Mouse (Mus musculus): ENCODE data around the gene Astn1. TPM values are rescaled to one million over a fixed set of nuclear protein-coding genes. Genes with fewer than 3 reads are reported as not detected.
A peak's percentile ranks its signal among the peaks of the same experiment; 100 is the strongest.

Gene Astn1
- total RNA-seq, 2 experiments from 2014 or later = 182 to 189 TPM

DNA sequence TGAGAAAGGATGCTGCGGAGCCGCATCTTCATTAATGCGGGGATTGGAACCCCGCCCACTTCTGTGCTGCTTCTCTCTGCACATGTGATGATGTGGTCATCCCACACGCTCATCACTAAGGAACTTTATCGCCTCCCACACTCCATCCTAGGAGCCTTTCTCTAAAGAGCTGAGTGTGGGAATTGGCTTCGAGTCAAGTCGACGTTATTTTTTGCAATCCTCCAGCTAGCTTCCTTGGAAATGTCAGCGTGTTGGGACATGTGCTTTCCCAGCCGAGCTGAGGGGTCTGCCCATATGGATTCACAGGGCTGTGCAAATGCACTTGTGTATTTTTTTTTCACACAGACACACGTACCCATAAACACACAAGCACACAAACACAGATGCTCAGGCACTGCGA is 151.5 kb downstream of the Astn1 start:
- DNase-seq (ENCODE audit: low spot score in 2 of 2) = peak; percentile 46 to 67

DNA sequence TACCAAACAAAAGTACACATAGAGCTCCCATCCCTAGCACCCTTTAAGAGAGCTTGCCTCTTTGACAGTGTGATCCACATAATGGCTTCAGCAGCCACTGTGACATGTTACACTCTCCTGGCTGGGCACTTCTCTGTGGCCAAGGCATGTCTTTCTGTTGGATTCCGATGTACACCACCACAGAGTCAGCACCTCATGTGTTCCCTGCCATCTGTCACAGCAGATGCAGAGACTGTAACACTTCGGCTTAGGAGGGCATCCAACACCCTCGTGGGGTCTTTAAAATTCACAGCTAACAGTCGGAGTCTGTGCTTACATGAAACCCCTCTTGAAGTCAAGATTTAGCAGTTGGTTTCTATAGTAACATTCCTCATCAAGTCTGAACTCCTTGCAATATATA is 154.5 kb downstream of the Astn1 start:
- no peak for DNase-seq (ENCODE audit: low spot score in 2 of 2)

DNA sequence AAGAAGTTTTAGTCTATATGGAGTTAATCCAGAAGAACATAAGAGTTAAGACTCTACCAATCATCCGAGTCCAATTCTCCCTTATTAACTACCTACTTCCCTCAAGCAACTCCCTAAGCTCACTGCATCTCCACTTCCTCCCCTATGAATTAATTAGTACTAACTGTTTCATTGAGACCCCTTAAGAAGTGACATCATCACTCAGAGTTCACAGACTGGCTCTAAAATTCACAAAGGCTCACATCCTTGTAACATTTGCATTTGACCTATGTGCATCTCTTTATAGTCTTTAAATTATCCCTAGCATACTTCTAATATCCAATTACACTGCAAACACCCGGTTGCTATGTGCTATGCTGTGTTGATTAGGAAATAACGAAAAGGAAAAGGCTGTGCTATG is 174.1 kb downstream of the Astn1 start:
- no peak for DNase-seq (ENCODE audit: low spot score in 2 of 2)

DNA sequence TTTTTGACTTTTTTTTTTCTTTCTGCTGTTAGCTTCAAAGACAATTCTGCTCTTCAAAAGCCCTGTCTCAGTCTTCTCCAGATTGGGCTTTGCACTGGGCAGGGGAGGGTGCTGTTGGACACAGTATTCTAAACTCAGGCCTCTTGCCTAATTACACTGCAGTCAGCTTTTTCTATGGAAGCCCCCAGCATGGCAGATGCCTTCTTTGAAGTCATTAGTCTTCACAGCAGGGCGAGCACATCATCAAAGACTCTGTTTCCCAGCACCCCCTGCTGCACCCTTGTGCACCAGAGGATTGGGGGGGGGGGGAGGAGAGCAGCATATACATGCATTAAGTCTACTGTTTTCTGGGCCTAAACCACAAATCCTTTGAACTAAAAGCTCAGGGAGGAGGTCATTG is 174.8 kb downstream of the Astn1 start:
- no peak for DNase-seq (ENCODE audit: low spot score in 2 of 2)

- DNase-seq (ENCODE audit: low spot score in 2 of 2) = no peak
These were observed 183.0 kb downstream of the Astn1 start for GRCm38 (mm10) chr1:158545095-158545494.

DNA sequence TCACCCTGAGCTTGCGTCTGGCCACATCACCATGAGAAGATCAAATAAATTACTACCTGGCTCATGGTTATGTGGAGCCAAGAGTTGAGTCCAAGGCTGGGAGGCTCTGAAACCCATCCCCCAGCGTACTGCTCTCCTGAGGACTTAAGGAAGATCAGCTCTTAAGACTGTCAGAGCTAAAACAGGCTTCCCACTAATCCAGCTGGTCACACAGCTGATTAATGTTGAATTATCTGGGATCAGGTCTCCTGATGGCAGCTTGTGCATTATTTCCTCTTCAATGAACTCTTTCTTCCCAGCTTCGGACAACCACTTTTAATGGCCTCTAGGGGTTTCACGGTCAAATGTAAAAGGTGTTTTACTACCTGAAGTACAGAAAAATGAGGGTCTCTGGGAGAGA is 184.4 kb downstream of the Astn1 start:
- no peak for DNase-seq (ENCODE audit: low spot score in 2 of 2)

DNA sequence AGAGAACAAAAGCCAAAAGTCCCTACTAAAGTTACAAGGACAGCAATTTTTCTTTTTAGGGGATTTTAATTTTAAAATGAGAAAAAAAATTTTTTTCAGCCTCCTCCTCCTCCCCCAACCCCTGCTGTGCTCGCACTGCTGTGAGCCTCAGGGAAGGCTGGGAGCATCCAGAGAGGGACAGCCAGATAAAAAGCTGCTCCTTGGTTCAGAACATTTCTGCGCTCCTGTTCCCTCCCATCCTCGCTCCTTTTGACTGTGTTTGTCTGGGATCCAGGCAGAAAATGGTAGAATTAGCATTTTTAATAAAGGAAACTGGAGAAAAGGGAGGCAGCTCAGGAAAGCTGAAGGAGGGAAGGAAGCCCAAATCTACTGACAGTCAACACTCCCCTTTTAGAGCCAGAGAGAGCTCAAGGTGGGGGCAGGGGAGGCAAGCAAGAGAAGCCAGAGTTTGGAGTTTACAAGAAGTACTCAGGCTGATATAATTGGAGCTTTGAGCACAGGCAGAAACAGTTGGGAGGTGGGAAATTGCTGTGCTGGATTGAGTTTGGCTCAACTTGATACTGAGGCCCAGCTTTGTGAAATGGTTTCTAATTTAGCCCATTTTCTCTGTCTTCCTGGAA is 185.6 kb downstream of the Astn1 start:
- peak; percentile 49 to 77 for DNase-seq (ENCODE audit: low spot score in 2 of 2)

GRCm38 (mm10) chr1:158548319-158548718 is 186.2 kb downstream of the Astn1 start:
- DNase-seq (ENCODE audit: low spot score in 2 of 2) = no peak

GRCm38 (mm10) chr1:158549616-158550015 is 187.5 kb downstream of the Astn1 start:
- DNase-seq (ENCODE audit: low spot score in 2 of 2) = no peak

DNA sequence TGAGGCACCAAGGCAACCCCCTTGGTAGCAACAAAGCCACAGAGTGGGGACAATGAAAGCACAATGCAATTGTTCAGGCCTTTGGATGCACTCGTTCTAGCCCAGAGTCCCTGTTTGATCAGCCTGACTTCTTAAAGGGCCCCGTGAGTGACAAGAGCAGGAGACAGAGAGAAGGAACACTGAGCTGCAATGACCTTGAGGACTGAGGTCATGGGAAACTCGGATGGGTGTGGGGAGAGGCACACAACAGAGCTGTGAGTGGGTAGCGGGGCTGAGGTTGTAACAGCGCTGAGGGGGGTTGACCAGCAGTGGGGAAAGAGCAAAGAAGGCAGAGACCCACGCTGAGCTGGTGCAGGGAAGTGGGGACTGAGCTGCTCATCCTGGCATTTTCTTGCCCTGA is 189.9 kb downstream of the Astn1 start:
- no peak for DNase-seq (ENCODE audit: low spot score in 2 of 2)

- no peak for DNase-seq (ENCODE audit: low spot score in 2 of 2)
These were observed 191.3 kb downstream of the Astn1 start for GRCm38 (mm10) chr1:158553341-158553740.

DNA sequence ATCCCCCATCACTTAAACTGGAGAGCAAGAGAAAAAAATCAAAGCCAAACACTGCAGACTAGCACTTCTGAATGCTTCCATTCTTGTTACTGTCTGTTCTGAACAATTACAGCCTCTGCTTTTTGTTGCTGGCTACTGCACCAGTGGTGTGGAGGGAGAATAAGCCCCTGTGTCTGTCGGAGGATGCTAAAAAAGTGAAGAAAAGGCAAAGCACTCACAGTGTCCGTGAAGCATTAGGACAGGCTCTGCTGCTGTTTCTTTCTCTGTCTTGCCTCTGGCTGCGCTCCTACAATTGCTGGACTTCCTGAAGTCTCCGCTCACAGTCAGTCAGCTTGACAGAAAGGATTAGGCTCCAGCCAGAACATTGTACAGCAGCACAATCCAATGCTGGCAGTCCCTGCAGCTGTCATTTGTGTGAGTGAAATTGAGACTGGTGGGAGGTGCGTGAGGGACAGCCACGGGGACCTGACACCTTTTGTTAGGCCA is 192.0 kb downstream of the Astn1 start:
- DNase-seq (ENCODE audit: low spot score in 2 of 2) = peak in 1 of 2 experiments; percentile 50

DNA sequence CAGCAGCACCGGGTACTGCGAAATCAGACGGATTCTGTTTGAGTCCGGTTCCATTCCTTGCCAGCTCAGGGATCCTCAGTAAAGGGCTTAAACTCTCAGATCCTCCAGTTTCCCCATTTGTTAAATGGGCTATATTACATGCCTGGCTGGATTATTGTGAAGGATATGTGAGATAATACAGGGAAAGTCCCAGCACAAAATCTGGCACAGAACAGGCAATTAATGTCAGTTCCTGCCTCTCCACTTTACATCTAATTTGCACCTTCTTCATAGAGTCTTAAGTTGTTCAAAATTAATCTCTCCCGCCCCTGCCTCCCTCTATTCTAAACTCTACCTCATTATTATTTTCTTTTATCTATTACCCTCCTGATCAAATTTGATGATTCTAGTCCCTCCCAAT is 211.1 kb downstream of the Astn1 start:
- DNase-seq (ENCODE audit: low spot score in 2 of 2) = no peak

DNA sequence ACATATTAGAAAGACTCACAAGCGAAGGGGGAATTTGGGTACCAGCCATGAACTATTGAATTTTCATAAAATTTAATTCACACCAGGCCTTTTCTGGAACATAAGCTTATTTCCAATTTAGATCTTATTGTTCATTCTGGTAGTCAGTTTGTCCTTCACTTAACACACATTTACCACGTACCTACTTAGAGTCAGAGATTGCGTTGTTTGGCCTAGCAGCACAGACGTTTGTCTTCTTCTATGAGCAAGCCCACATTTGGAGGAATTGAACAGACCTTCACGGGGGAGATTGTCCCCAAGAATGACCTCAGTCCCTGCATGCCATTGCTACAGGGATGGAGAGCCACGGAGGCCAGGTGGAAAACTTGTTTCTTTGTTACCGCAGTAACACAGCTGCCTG is 211.5 kb downstream of the Astn1 start:
- no peak for DNase-seq (ENCODE audit: low spot score in 2 of 2)

GRCm38 (mm10) chr1:158575997-158576396 is 213.9 kb downstream of the Astn1 start:
- DNase-seq (ENCODE audit: low spot score in 2 of 2) = no peak

- peak; percentile 17 to 51 for DNase-seq (ENCODE audit: low spot score in 2 of 2)
These were observed 219.7 kb downstream of the Astn1 start for GRCm38 (mm10) chr1:158581806-158582205.

- no peak for DNase-seq (ENCODE audit: low spot score in 2 of 2)
These were observed 226.8 kb downstream of the Astn1 start for GRCm38 (mm10) chr1:158588903-158589302.

- peak; percentile 50 to 55 for DNase-seq (ENCODE audit: low spot score in 2 of 2)
These were observed 234.8 kb downstream of the Astn1 start for GRCm38 (mm10) chr1:158596726-158597448.

GRCm38 (mm10) chr1:158597996-158598395 is 235.9 kb downstream of the Astn1 start:
- no peak for DNase-seq (ENCODE audit: low spot score in 2 of 2)

DNA sequence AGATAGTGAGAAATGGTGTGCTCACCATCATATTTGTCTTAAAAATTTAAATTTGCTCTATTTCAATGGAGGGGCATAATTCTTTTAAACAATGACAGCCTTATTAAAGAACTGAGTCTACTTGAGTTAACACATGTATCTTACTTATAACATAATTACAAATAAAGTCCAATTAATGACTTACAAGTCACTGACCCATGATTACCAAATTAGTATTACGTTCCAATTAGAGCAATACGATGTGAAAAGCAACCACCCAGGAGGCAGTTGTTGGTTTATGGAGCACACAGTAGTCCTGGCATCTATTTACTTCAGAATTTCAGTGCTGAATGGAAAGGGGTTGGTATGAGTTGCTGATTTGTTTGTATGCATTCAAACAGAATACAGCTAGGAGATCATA is 237.4 kb downstream of the Astn1 start:
- no peak for DNase-seq (ENCODE audit: low spot score in 2 of 2)

- DNase-seq (ENCODE audit: low spot score in 2 of 2) = no peak
These were observed 241.0 kb downstream of the Astn1 start for GRCm38 (mm10) chr1:158603056-158603455.

GRCm38 (mm10) chr1:158604149-158604548 is 242.1 kb downstream of the Astn1 start:
- DNase-seq (ENCODE audit: low spot score in 2 of 2) = no peak

DNA sequence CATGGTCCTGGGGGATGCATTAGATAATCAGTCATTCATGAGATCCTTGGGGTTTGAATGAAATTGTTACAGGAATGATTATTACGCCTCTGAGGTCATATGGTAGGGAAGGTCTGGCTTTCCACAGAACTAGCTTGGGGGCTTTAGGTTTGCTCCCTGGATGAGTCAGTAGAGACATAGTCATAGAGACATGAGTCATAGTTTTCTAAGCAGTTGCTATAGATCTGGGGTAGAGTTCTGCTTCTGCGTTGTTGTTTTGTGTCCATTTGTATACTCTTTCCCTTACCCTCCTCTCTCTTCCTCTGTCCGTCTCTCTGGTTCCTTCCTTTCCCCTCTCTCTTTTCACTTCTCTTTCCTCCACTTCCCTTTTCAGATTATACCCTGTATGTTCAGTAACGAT is 243.5 kb downstream of the Astn1 start:
- DNase-seq (ENCODE audit: low spot score in 2 of 2) = no peak
